Mouse (Mus musculus): ENCODE results near the gene Pea15a. TPM values are rescaled to one million over a fixed set of nuclear protein-coding genes. Genes with fewer than 3 reads are reported as not detected.

Gene Pea15a
- polyA plus RNA-seq, 1 experiment from 2014 or later = 87.4 TPM

DNA sequence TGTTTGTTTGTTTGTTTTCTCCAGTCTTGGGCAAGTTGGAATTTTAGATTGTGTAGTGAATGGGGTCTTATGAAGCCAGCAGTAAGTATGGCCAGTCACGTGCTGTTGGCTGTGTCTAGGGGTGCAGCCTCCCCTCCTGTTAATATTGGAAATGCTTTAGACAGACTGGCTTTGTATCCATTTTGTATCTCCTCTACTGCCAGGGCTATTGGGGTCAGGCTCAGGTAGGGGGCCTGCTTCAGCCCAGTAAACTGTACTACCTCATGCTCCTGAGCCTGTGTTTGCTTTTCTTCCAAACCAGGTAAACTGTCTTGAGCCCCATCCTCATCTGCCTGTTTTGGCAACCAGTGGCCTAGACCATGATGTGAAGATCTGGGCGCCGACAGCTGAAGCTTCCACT, 14.4 kb downstream of the Pea15a start:
- WGBS = 84% methylated on average over 3 of the region's 3 CpGs
- no peak for DNase-seq (ENCODE audit: low spot score)
- no peak for ATAC-seq (replicated peaks; ENCODE audit: low FRiP score, low TSS enrichment, low read depth)
- no peak overlapping the region for H3K4me3 ChIP-seq (ENCODE audit: low read depth, low read length)
- H3K36me3 ChIP-seq (ENCODE audit: control insufficient read depth, insufficient read depth, low read length) = peaks cover 95% of the 10 kb centered on the region
- H3K9ac ChIP-seq (ENCODE audit: low read length) = no peak overlapping the region
- H3K27me3 ChIP-seq (replicated peaks; ENCODE audit: control insufficient read depth, insufficient read depth, low read length) = no peaks in the 10 kb centered on the region
- no peak overlapping the region for H3K27ac ChIP-seq (ENCODE audit: low read depth)
- no peaks in the 10 kb centered on the region for H3K9me3 ChIP-seq (ENCODE audit: control insufficient read depth, low read length)
- H3K4me1 ChIP-seq (replicated peaks; ENCODE audit: control insufficient read depth, insufficient read depth, low read length) = no peaks in the 10 kb centered on the region
- no peak overlapping the region for H3K4me2 ChIP-seq (ENCODE audit: low read length)

- H3K27me3 ChIP-seq (replicated peaks; ENCODE audit: control insufficient read depth, insufficient read depth, low read length) = no peaks in the 10 kb centered on the region
- no peak overlapping the region for H3K4me2 ChIP-seq (ENCODE audit: low read length)
- WGBS = 90% methylated on average over 2 of the region's 2 CpGs
- ATAC-seq (replicated peaks; ENCODE audit: low FRiP score, low TSS enrichment, low read depth) (no peak), DNase-seq (ENCODE audit: low spot score) (no peak)
- no peak overlapping the region for H3K27ac ChIP-seq (ENCODE audit: low read depth)
- peaks cover 95% of the 10 kb centered on the region for H3K36me3 ChIP-seq (ENCODE audit: control insufficient read depth, insufficient read depth, low read length)
- H3K9me3 ChIP-seq (ENCODE audit: control insufficient read depth, low read length) = no peaks in the 10 kb centered on the region
- H3K4me1 ChIP-seq (replicated peaks; ENCODE audit: control insufficient read depth, insufficient read depth, low read length) = no peaks in the 10 kb centered on the region
- no peak overlapping the region for H3K9ac ChIP-seq (ENCODE audit: low read length)
- H3K4me3 ChIP-seq (ENCODE audit: low read depth, low read length) = no peak overlapping the region
Measured at GRCm38 (mm10) chr1:172191578-172191977, 15.0 kb downstream of the Pea15a start.

GRCm38 (mm10) chr1:172188891-172189290, 17.7 kb downstream of the Pea15a start:
- ATAC-seq (replicated peaks; ENCODE audit: low FRiP score, low TSS enrichment, low read depth) (no peak), DNase-seq (ENCODE audit: low spot score) (no peak)
- Histone ChIP-seq H3K9me3 (ENCODE audit: control insufficient read depth, low read length) (no peaks in the 10 kb centered on the region), H3K4me1 (replicated peaks; ENCODE audit: control insufficient read depth, insufficient read depth, low read length) (no peaks in the 10 kb centered on the region), H3K4me3 (ENCODE audit: low read depth, low read length) (no peak overlapping the region), H3K27me3 (replicated peaks; ENCODE audit: control insufficient read depth, insufficient read depth, low read length) (no peaks in the 10 kb centered on the region), H3K36me3 (ENCODE audit: control insufficient read depth, insufficient read depth, low read length) (peaks cover 86% of the 10 kb centered on the region), H3K4me2 (ENCODE audit: low read length) (no peak overlapping the region), H3K9ac (ENCODE audit: low read length) (no peak overlapping the region), H3K27ac (ENCODE audit: low read depth) (no peak overlapping the region)
- WGBS = 76% methylated on average over 4 of the region's 4 CpGs

DNA sequence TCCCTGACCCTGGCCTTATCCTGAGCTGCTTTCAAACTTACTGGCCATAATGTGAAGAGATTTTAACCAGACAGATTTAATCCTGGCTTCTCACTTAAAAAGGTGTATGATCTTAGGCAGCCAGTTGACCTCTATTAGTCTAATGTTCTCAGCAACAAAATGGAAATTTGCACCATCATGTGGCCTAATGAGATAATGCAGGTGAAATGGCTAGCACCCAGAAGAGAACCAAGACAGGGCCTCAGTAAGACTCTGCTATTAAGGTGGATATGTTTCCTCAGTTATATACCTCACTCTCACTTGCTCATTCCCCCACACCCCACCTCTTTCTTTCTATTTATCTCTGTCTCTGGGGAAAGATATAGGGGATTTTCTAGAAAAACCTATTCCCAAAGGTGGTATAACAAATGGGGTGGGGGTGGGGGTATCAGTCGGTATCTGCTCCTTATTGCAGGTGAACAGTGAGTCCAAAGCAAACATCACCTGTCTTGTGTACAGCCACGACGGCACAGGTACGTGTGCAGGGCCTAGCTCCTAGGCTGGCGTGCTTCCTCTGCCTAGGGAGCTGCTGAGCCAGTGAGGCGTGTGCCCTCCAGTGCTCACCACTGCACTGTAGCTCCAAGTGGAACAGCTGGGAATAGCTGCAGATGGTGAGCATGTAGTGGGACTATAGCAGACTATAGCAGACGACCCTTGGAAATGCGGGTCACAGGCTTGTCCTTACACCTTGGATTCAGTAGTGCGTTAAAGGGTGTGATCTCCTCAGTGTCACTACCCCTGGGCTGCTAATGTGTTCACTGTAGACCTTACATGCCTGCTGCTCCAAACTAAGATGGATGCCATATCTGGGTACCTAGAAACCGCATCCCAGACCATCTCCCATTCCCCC, 20.0 kb downstream of the Pea15a start:
- 0 out of 2 replicates have a peak, but pooled peaks have one; percentile 54 for ATAC-seq (replicated peaks; ENCODE audit: low FRiP score, low TSS enrichment, low read depth)
- Histone ChIP-seq H3K27me3 (replicated peaks; ENCODE audit: control insufficient read depth, insufficient read depth, low read length) (no peaks in the 10 kb centered on the region), H3K27ac (ENCODE audit: low read depth) (no peak overlapping the region), H3K9me3 (ENCODE audit: control insufficient read depth, low read length) (no peaks in the 10 kb centered on the region), H3K4me1 (replicated peaks; ENCODE audit: control insufficient read depth, insufficient read depth, low read length) (no peaks in the 10 kb centered on the region), H3K36me3 (ENCODE audit: control insufficient read depth, insufficient read depth, low read length) (peaks cover 83% of the 10 kb centered on the region), H3K4me2 (ENCODE audit: low read length) (no peak overlapping the region), H3K4me3 (ENCODE audit: low read depth, low read length) (no peak overlapping the region), H3K9ac (ENCODE audit: low read length) (no peak overlapping the region)
- no peak for DNase-seq (ENCODE audit: low spot score)
- 90% methylated on average over 10 of the region's 10 CpGs for WGBS

- H3K4me2 ChIP-seq (ENCODE audit: low read length) = no peak overlapping the region
- H3K4me1 ChIP-seq (replicated peaks; ENCODE audit: control insufficient read depth, insufficient read depth, low read length) = no peaks in the 10 kb centered on the region
- H3K9me3 ChIP-seq (ENCODE audit: control insufficient read depth, low read length) = no peaks in the 10 kb centered on the region
- H3K27ac ChIP-seq (ENCODE audit: low read depth) = no peak overlapping the region
- no peak for ATAC-seq (replicated peaks; ENCODE audit: low FRiP score, low TSS enrichment, low read depth)
- no peak overlapping the region for H3K4me3 ChIP-seq (ENCODE audit: low read depth, low read length)
- H3K9ac ChIP-seq (ENCODE audit: low read length) = no peak overlapping the region
- DNase-seq (ENCODE audit: low spot score) = no peak
- no peaks in the 10 kb centered on the region for H3K27me3 ChIP-seq (replicated peaks; ENCODE audit: control insufficient read depth, insufficient read depth, low read length)
- peaks cover 82% of the 10 kb centered on the region for H3K36me3 ChIP-seq (ENCODE audit: control insufficient read depth, insufficient read depth, low read length)
Measured at GRCm38 (mm10) chr1:172183915-172184314, 22.7 kb downstream of the Pea15a start.

DNA sequence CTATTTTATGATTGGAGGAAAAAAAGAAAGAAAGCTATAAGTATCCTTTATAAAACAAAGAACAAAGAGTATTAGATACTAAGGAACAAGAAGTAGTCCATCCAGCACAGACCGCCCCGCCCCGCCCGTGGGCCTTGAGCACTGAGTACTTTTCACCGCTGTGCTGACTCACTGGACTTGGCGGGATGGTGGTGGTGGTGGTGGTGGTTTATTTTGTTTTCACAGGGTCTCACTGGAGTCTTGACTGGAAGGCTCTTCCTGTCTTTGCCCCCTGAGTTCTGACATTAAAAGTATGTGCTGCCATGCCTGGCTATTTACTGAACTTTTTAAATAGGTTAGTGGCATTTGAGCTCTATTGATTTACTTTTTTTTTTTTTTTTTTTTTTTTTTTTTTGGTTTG, 23.5 kb downstream of the Pea15a start:
- Histone ChIP-seq H3K36me3 (ENCODE audit: control insufficient read depth, insufficient read depth, low read length) (peaks cover 82% of the 10 kb centered on the region), H3K4me1 (replicated peaks; ENCODE audit: control insufficient read depth, insufficient read depth, low read length) (no peaks in the 10 kb centered on the region), H3K27ac (ENCODE audit: low read depth) (no peak overlapping the region), H3K9me3 (ENCODE audit: control insufficient read depth, low read length) (no peaks in the 10 kb centered on the region), H3K27me3 (replicated peaks; ENCODE audit: control insufficient read depth, insufficient read depth, low read length) (no peaks in the 10 kb centered on the region), H3K4me2 (ENCODE audit: low read length) (no peak overlapping the region), H3K9ac (ENCODE audit: low read length) (no peak overlapping the region), H3K4me3 (ENCODE audit: low read depth, low read length) (no peak overlapping the region)
- 93% methylated on average over 6 of the region's 6 CpGs for WGBS
- ATAC-seq (replicated peaks; ENCODE audit: low FRiP score, low TSS enrichment, low read depth) (no peak), DNase-seq (ENCODE audit: low spot score) (no peak)

DNA sequence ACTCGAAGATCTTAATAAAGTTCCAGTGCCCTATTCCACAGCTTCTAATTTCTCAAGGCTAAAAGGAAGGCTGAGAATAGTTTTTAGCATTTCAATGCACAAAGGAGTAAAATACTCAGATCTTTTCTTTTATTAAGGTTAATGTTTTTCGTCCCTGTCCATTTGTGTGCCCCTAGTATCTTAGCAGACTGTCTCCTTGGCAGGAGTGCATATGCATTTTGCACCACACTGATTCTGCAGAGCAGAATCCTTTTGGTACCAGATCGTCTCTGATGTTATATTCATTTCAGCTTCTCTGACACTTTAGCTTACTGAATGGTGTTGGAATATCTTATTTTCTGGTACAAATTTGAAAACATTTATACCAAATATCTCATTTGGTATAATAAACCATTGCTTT, 24.8 kb downstream of the Pea15a start:
- Histone ChIP-seq H3K4me3 (ENCODE audit: low read depth, low read length) (no peak overlapping the region), H3K27me3 (replicated peaks; ENCODE audit: control insufficient read depth, insufficient read depth, low read length) (no peaks in the 10 kb centered on the region), H3K27ac (ENCODE audit: low read depth) (no peak overlapping the region), H3K4me2 (ENCODE audit: low read length) (no peak overlapping the region), H3K36me3 (ENCODE audit: control insufficient read depth, insufficient read depth, low read length) (peaks cover 82% of the 10 kb centered on the region), H3K9me3 (ENCODE audit: control insufficient read depth, low read length) (no peaks in the 10 kb centered on the region), H3K4me1 (replicated peaks; ENCODE audit: control insufficient read depth, insufficient read depth, low read length) (no peaks in the 10 kb centered on the region), H3K9ac (ENCODE audit: low read length) (no peak overlapping the region)
- DNase-seq (ENCODE audit: low spot score) (no peak), ATAC-seq (replicated peaks; ENCODE audit: low FRiP score, low TSS enrichment, low read depth) (no peak)
- WGBS = 91% methylated on average over 3 of the region's 3 CpGs

GRCm38 (mm10) chr1:172180881-172181280, 25.7 kb downstream of the Pea15a start:
- ATAC-seq (replicated peaks; ENCODE audit: low FRiP score, low TSS enrichment, low read depth) (no peak), DNase-seq (ENCODE audit: low spot score) (no peak)
- Histone ChIP-seq H3K4me2 (ENCODE audit: low read length) (no peak overlapping the region), H3K9ac (ENCODE audit: low read length) (no peak overlapping the region), H3K4me1 (replicated peaks; ENCODE audit: control insufficient read depth, insufficient read depth, low read length) (no peaks in the 10 kb centered on the region), H3K36me3 (ENCODE audit: control insufficient read depth, insufficient read depth, low read length) (peaks cover 80% of the 10 kb centered on the region), H3K9me3 (ENCODE audit: control insufficient read depth, low read length) (no peaks in the 10 kb centered on the region), H3K27ac (ENCODE audit: low read depth) (no peak overlapping the region), H3K4me3 (ENCODE audit: low read depth, low read length) (no peak overlapping the region), H3K27me3 (replicated peaks; ENCODE audit: control insufficient read depth, insufficient read depth, low read length) (no peaks in the 10 kb centered on the region)
- WGBS = 62% methylated on average over 4 of the region's 4 CpGs

DNA sequence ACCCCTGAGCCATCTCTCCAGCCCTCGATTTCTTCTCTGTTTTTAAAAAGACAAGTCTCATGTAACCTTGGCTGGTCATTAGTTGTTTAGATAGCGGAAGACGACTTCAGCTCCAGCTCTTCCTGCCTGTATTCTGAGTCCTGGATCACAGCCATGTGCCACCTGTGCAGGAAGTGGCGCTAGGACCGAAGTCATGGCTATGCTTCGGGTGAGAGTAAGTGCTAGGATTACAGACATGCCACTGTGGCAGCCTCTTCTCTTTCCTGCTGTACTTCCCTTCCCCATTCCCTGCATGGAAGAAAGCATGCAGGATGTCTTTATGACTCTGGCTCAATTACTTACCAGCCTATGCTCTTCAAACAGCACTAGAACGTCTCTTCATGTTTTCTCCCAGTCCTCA, 27.5 kb downstream of the Pea15a start:
- DNase-seq (ENCODE audit: low spot score) = no peak
- H3K9me3 ChIP-seq (ENCODE audit: control insufficient read depth, low read length) = no peaks in the 10 kb centered on the region
- no peaks in the 10 kb centered on the region for H3K27me3 ChIP-seq (replicated peaks; ENCODE audit: control insufficient read depth, insufficient read depth, low read length)
- no peak overlapping the region for H3K4me2 ChIP-seq (ENCODE audit: low read length)
- H3K36me3 ChIP-seq (ENCODE audit: control insufficient read depth, insufficient read depth, low read length) = peaks cover 87% of the 10 kb centered on the region
- H3K9ac ChIP-seq (ENCODE audit: low read length) = no peak overlapping the region
- WGBS = 70% methylated on average over 7 of the region's 7 CpGs
- no peak overlapping the region for H3K4me3 ChIP-seq (ENCODE audit: low read depth, low read length)
- no peaks in the 10 kb centered on the region for H3K4me1 ChIP-seq (replicated peaks; ENCODE audit: control insufficient read depth, insufficient read depth, low read length)
- no peak overlapping the region for H3K27ac ChIP-seq (ENCODE audit: low read depth)
- ATAC-seq (replicated peaks; ENCODE audit: low FRiP score, low TSS enrichment, low read depth) = no peak
